Mouse (Mus musculus) midbrain, postnatal 0 days (tissue): ENCODE results near the gene Krtap2-4. TPM values are rescaled to one million over a fixed set of nuclear protein-coding genes. Genes with fewer than 3 reads are reported as not detected.
"Not testable (repeated sequence)": the region's sequence is repeated elsewhere in the genome, so short reads cannot be mapped to it uniquely, and the experiment has no call there.

Experiments
- ATAC-seq: fragments of 200-750 bp; cut with Nextera tagmentation; 2 replicates; pipeline ENCODE4 v1.8.0; 2017; ENCODE audit warnings: moderate number of reproducible peaks, mild to moderate bottlenecking, moderate TSS enrichment, moderate library complexity; ENCODE audit not compliant: low FRiP score
- DNase-seq: peaks from one replicate; pipeline ENCODE4 v3.0.0-alpha.2; 2015; ENCODE audit warnings: low spot score
- H3K27ac ChIP-seq: fragments of 300-500 bp; sonication (generic); 2 replicates; pipeline ENCODE4 v1.5.1; 2014; ENCODE audit warnings: low read depth, mild to moderate bottlenecking, low read length, mixed read lengths
- H3K27me3 ChIP-seq: fragments of 300-500 bp; sonication (generic); 2 replicates; pipeline ENCODE4 v1.6.1; 2014; ENCODE audit warnings: low read length, control low read depth, mixed read lengths; ENCODE audit not compliant: insufficient read depth
- H3K36me3 ChIP-seq: fragments of 300-500 bp; sonication (generic); 2 replicates; pipeline ENCODE4 v1.6.1; 2014; ENCODE audit warnings: low read length, control low read depth, mixed read lengths; ENCODE audit not compliant: insufficient read depth
- H3K4me1 ChIP-seq: fragments of 300-500 bp; sonication (generic); 2 replicates; pipeline ENCODE4 v1.6.1; 2014; ENCODE audit warnings: mild to moderate bottlenecking, control low read depth, antibody characterized with exemption, low read length, mixed read lengths; ENCODE audit not compliant: insufficient read depth
- H3K4me2 ChIP-seq: fragments of 300-500 bp; sonication (generic); 2 replicates; pipeline ENCODE4 v1.6.1; 2014; ENCODE audit warnings: low read depth, mild to moderate bottlenecking, low read length, mixed read lengths; ENCODE audit not compliant: poor library complexity, severe bottlenecking
- H3K4me3 ChIP-seq: fragments of 300-500 bp; sonication (generic); 2 replicates; pipeline ENCODE4 v1.5.1; 2014; ENCODE audit warnings: low read depth, mild to moderate bottlenecking, low read length, moderate library complexity
- H3K9ac ChIP-seq: fragments of 300-500 bp; sonication (generic); replicated peaks from 2 replicates; pipeline ENCODE4 v1.6.1; 2014; ENCODE audit warnings: mild to moderate bottlenecking, low read length, moderate library complexity, mixed read lengths; ENCODE audit not compliant: poor library complexity, severe bottlenecking
- H3K9me3 ChIP-seq: fragments of 300-500 bp; sonication (generic); 2 replicates; pipeline ENCODE4 v1.6.1; 2016; ENCODE audit warnings: low read length, control low read depth
- CTCF ChIP-seq: IDR thresholded peaks from 2 replicates; pipeline ENCODE4 v1.5.1; 2016; ENCODE audit warnings: antibody characterized with exemption, mild to moderate bottlenecking
- WGBS: fragments of 180-500 bp; shearing (Covaris S2); extraction: QIAGEN DNeasy Blood & Tissue Kit; methylation state at CpG from one replicate; pipeline ENCODE4 v1.1.7; 2014; 5-methylcytosine and 5-hydroxymethylcytosine counted together
- polyA plus RNA-seq: library from polyadenylated mRNA; unstranded; fragments of >200 nt; fragmentation: Nextera tagmentation; extraction: Ambion mirVana; gene quantifications from 2 replicates; pipeline ENCODE4 v1.2.1, GENCODE M21; 2015
- total RNA-seq: library from RNA; depleted of rRNA; stranded (reverse); fragments of >200 nt; gene quantifications from 2 replicates; pipeline ENCODE4 v1.2.3, GENCODE M21; 2014

Gene Krtap2-4
- total and polyA plus RNA-seq, 2 experiments from 2014 or later: not detected

- no peak for TF ChIP-seq CTCF
- no peak overlapping the region for H3K4me3 ChIP-seq
- no peak overlapping the region for H3K9ac ChIP-seq
- no peaks in the 10 kb centered on the region for H3K4me1 ChIP-seq
- H3K4me2 ChIP-seq: no peak overlapping the region
- H3K27me3 ChIP-seq: no peaks in the 10 kb centered on the region
- no peak for ATAC-seq
- 72% methylated on average over 2 of the region's 2 CpGs for WGBS
- no peak overlapping the region for H3K27ac ChIP-seq
- no peak for DNase-seq
- H3K9me3 ChIP-seq: no peaks in the 10 kb centered on the region
- H3K36me3 ChIP-seq: no peaks in the 10 kb centered on the region
Observed at GRCm38 (mm10) chr11:99633293-99633692, 18.6 kb upstream of the Krtap2-4 start.

- Histone ChIP-seq H3K9me3 (no peaks in the 10 kb centered on the region), H3K9ac (no peak overlapping the region), H3K4me3 (no peak overlapping the region), H3K27me3 (no peaks in the 10 kb centered on the region), H3K36me3 (no peaks in the 10 kb centered on the region), H3K4me2 (no peak overlapping the region), H3K27ac (no peak overlapping the region), H3K4me1 (no peaks in the 10 kb centered on the region)
- ATAC-seq (no peak), DNase-seq (no peak)
- WGBS: 72% methylated on average over 3 of the region's 3 CpGs
- no peak for TF ChIP-seq CTCF
Observed at GRCm38 (mm10) chr11:99630890-99631289, 16.2 kb upstream of the Krtap2-4 start.

GRCm38 (mm10) chr11:99628138-99628537 is 13.5 kb upstream of the Krtap2-4 start, which contains the start of gene Krtap4-1:
Gene Krtap4-1, minus strand, starts transcription at chr11:99628238.
- DNase-seq (no peak), ATAC-seq (no peak)
- Histone ChIP-seq H3K4me3 (no peak within 1 kb of the TSS), H3K27ac (no peak within 1 kb of the TSS), H3K36me3 (no peaks in the 10 kb centered on the region), H3K27me3 (no peaks in the 10 kb centered on the region), H3K4me2 (no peak within 1 kb of the TSS), H3K9me3 (no peaks in the 10 kb centered on the region), H3K9ac (no peak within 1 kb of the TSS), H3K4me1 (no peaks in the 10 kb centered on the region)
- 84% methylated on average over 4 of the region's 4 CpGs for WGBS
- no peak for TF ChIP-seq CTCF

- no peak for DNase-seq
- ATAC-seq: no peak
- no peak within 1 kb of the TSS for H3K27ac ChIP-seq
- WGBS: 91% methylated on average over 2 of the region's 2 CpGs
- no peak for TF ChIP-seq CTCF
- no peaks in the 10 kb centered on the region for H3K9me3 ChIP-seq
- H3K36me3 ChIP-seq: no peaks in the 10 kb centered on the region
- H3K4me3 ChIP-seq: no peak within 1 kb of the TSS
- H3K4me1 ChIP-seq: no peaks in the 10 kb centered on the region
- H3K4me2 ChIP-seq: no peak within 1 kb of the TSS
- no peaks in the 10 kb centered on the region for H3K27me3 ChIP-seq
- H3K9ac ChIP-seq: no peak within 1 kb of the TSS
Observed at GRCm38 (mm10) chr11:99620335-99620734, 5.7 kb upstream of the Krtap2-4 start, which contains the start of gene Gm11562. Gene Gm11562, minus strand, starts transcription at chr11:99620435.

GRCm38 (mm10) chr11:99610089-99610488 is 4.6 kb downstream of the Krtap2-4 start, which contains the start of gene Gm11937:
Gene Gm11937, minus strand, starts transcription at chr11:99610189.
- not testable (repeated sequence) for H3K4me1 ChIP-seq, H3K4me3 ChIP-seq, H3K36me3 ChIP-seq, H3K27ac ChIP-seq, ATAC-seq, H3K4me2 ChIP-seq, H3K9me3 ChIP-seq, DNase-seq, H3K9ac ChIP-seq, H3K27me3 ChIP-seq
- WGBS: 60% methylated on average over 1 of the region's 2 CpGs

GRCm38 (mm10) chr11:99609126-99609525 is 5.5 kb downstream of the Krtap2-4 start:
- no peaks in the 10 kb centered on the region for H3K4me1 ChIP-seq
- H3K9me3 ChIP-seq: no peaks in the 10 kb centered on the region
- ATAC-seq: no peak
- H3K4me2 ChIP-seq: no peak overlapping the region
- no peak for TF ChIP-seq CTCF
- H3K4me3 ChIP-seq: no peak overlapping the region
- H3K9ac ChIP-seq: no peak overlapping the region
- WGBS: 78% methylated on average over 1 of the region's 1 CpGs
- peak; percentile 5 for DNase-seq
- no peak overlapping the region for H3K27ac ChIP-seq
- H3K27me3 ChIP-seq: no peaks in the 10 kb centered on the region
- H3K36me3 ChIP-seq: no peaks in the 10 kb centered on the region

GRCm38 (mm10) chr11:99603208-99603607 is 11.4 kb downstream of the Krtap2-4 start, which contains the start of gene Gm11938:
Gene Gm11938, minus strand, starts transcription at chr11:99603308.
- WGBS: 86% methylated on average over 1 of the region's 1 CpGs
- ATAC-seq: not testable (repeated sequence)

GRCm38 (mm10) chr11:99597742-99598141 is 16.9 kb downstream of the Krtap2-4 start, which contains the start of gene Krtap9-3:
Gene Krtap9-3, minus strand, starts transcription at chr11:99598105.
- H3K9ac ChIP-seq, H3K36me3 ChIP-seq, H3K27me3 ChIP-seq, H3K4me2 ChIP-seq, H3K9me3 ChIP-seq, H3K27ac ChIP-seq, ATAC-seq, H3K4me1 ChIP-seq, H3K4me3 ChIP-seq, DNase-seq: not testable (repeated sequence)
- 86% methylated on average over 6 of the region's 6 CpGs for WGBS

More at GRCm38 (mm10) chr11:99603208-99603607, 11.4 kb downstream of the Krtap2-4 start, which contains the start of gene Gm11938:
- H3K36me3 ChIP-seq, DNase-seq, H3K4me2 ChIP-seq, H3K4me3 ChIP-seq, H3K4me1 ChIP-seq, H3K9me3 ChIP-seq, H3K27me3 ChIP-seq, H3K9ac ChIP-seq, H3K27ac ChIP-seq: not testable (repeated sequence)
